Mouse (Mus musculus): ENCODE data around the gene Crtam. TPM values are rescaled to one million over a fixed set of nuclear protein-coding genes. Genes with fewer than 3 reads are reported as not detected.

Crtam gene
- total and polyA plus RNA-seq, 3 experiments, result not detected

Other genes with a start within 250 kb of the Crtam start
- gene Hspa8, start 203.6 kb downstream of the Crtam start, total RNA-seq (2012; rRNA removed), result 2,915 and 4,984 TPM in 2 replicates
- gene Hspa8, start 203.6 kb downstream of the Crtam start, total RNA-seq (2014; rRNA removed), result 7,143 and 7,761 TPM in 2 replicates
- 5,629 and 6,462 TPM in 2 replicates for gene Hspa8, start 203.6 kb downstream of the Crtam start, polyA plus RNA-seq (2012; ENCODE audit: insufficient read length, low read depth)
- gene Bsx, start 130.5 kb downstream of the Crtam start, total RNA-seq (2012; rRNA removed), result not detected in 2 replicates
- gene Bsx, start 130.5 kb downstream of the Crtam start, total RNA-seq (2014; rRNA removed), result not detected in 2 replicates
- not detected in 2 replicates for gene Bsx, start 130.5 kb downstream of the Crtam start, polyA plus RNA-seq (2012; ENCODE audit: insufficient read length, low read depth)
- gene Jhy, start 40.5 kb downstream of the Crtam start, total RNA-seq (2012; rRNA removed), result not detected in 2 replicates
- not detected in 2 replicates for gene Jhy, start 40.5 kb downstream of the Crtam start, total RNA-seq (2014; rRNA removed)
- gene Jhy, start 40.5 kb downstream of the Crtam start, polyA plus RNA-seq (2012; ENCODE audit: insufficient read length, low read depth), result not detected in 2 replicates
- gene Ubash3b, start 157.1 kb upstream of the Crtam start, total RNA-seq (2012; rRNA removed), result 4.2 and 5.0 TPM in 2 replicates
- gene Ubash3b, start 157.1 kb upstream of the Crtam start, total RNA-seq (2014; rRNA removed), result 2.8 and 3.3 TPM in 2 replicates
- gene Ubash3b, start 157.1 kb upstream of the Crtam start, polyA plus RNA-seq (2012; ENCODE audit: insufficient read length, low read depth), result 4.5 and 4.6 TPM in 2 replicates

All from CH12.LX (cell line).